Mouse (Mus musculus) spleen, adult 10 weeks (tissue): ENCODE measurements around the gene Flad1. TPM values are rescaled to one million over a fixed set of nuclear protein-coding genes. Genes with fewer than 3 reads are reported as not detected.

Experiments
- polyA plus RNA-seq: library from polyadenylated mRNA; stranded (reverse); fragments of 350-450 nt; fragmentation: Illumina TruSeq; extraction: RNeasy Lipid Tissue Mini Kit (QIAGEN cat#74804); gene quantifications from one replicate; pipeline ENCODE4 v1.2.3, GENCODE M21; 2015; ENCODE audit warnings: low replicate concordance; ENCODE audit not compliant: insufficient read depth

Flad1 gene
- polyA plus RNA-seq = 16.6 TPM

GRCm38 (mm10) chr3:89411490-89412393 lies at the start of gene Flad1:
Gene Flad1, minus strand, starts transcription at chr3:89411870.

GRCm38 (mm10) chr3:89454401-89455177 lies 42.9 kb upstream of the Flad1 start, which contains the start of gene Pmvk:
Gene Pmvk, plus strand, starts transcription at chr3:89454541.

GRCm38 (mm10) chr3:89436176-89437113 lies 24.8 kb upstream of the Flad1 start, which contains the start of gene Pbxip1:
Gene Pbxip1, plus strand, starts transcription at chr3:89436706.

GRCm38 (mm10) chr3:89430171-89431159 lies 18.8 kb upstream of the Flad1 start, which contains the start of gene Pygo2:
Gene Pygo2, plus strand, starts transcription at chr3:89430214.

DNA sequence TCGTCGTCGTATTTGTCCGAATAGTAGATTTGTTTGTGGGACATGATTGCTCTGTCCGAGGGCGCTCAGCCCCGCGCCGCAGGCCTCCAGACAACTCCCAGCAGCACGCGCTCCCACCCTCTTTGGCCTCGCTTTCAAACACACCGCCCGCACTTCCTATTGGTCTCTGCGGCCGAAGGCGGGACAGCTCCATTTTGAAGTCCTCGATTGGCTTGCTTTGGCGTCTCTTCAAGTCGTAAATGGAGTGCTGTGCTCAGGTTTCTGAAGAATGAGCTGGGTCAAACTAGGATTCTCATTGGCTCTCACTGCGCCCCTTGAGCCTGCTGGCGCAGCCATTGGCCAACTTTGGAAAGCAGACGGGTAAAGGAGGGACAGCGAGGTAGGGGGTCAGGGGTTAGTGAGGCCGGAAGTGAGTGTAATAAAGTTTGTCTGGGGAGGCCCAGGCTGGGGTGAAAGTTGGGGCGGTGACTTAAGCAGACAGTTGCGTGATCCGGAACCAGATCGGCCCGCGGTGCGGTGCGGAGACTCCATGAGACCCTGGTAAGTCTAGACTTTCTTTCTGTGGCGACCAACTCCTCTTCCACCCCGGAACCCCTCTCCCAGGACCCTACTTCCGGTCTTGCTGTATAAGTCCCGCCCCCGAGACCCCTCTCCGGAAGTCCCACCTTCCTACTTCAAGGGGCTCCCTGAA lies 6.6 kb upstream of the Flad1 start, which contains the start of the genes Cks1b and Shc1:
Cks1b (minus strand) TSS at position 214 of the 691 bp plus-strand sequence.
Shc1 (plus strand) TSS at position 274 of the 691 bp plus-strand sequence.

GRCm38 (mm10) chr3:89402693-89403092 lies 9.0 kb downstream of the Flad1 start, which contains the start of gene Lenep:
Gene Lenep, minus strand, starts transcription at chr3:89402793.

DNA sequence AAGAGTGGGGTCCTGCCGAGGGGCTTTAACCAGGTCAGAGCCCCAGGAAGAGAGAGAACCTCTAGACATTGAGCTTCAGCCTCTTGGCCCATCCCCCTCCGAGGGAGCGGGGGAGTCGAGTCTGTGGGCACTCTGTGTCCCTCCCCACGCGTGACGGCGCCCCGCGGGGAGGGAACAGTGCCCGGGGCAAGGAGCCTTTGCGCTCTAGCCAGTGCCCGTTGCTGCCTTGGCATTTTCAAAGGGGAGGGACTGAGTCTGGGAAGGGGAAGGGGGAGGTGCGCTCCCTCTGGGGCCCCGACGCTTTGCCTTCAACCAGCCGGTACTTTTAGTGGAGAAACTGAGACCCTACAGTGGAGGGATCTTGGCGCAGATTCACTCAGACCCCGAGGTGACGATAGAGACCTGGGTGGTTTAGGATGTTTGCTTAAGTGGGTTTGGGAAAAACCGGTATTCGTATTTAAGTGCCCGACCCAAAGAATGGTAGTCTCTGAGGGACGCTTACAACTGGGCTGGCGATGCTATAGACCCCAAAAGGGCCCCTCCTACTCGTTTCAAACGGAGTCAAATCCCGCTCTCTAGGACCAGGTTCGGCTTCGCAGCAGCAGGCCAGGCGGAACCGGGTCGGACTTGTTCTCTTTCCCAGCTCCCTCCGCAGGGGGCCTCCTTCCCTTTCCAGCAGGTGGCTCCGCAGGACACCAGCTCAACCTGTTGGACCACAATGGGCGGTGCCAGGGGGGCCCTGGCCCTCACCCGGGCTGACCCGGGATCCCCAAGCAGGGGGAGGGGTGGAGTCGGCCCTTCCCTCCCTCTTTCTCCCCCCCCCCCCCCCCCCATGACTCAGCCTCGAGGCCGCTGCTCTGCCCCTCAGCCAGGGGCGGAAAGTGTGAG lies 17.4 kb downstream of the Flad1 start, which contains the start of gene Zbtb7b:
Zbtb7b (minus strand) TSS at position 771 of the 888 bp plus-strand sequence.

DNA sequence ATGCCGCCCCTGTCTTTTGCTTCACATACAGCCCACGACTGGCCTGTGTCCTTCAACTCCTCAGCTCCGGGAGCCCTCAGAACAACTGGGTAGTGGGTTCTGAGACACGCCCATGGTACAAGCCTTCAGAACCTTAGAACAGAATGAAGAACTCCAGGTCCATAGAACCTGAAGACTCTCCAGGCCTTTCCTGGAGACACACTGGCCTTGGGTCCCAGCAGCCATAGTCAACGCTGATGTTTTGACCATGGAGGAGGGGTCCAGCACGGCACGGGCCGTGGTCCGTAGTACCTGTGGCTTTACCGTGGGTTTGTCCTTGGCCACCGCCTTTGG lies 46.6 kb downstream of the Flad1 start, which contains the start of gene Dcst1:
Dcst1 (minus strand) TSS at position 101 of the 333 bp plus-strand sequence.

GRCm38 (mm10) chr3:89361675-89362074 lies 50.0 kb downstream of the Flad1 start, which contains the start of gene Dcst2:
Gene Dcst2, plus strand, starts transcription at chr3:89361975.

Other genes starting within 250 kb of the Flad1 start
- 91.6 TPM for gene Clk2, start 247.1 kb downstream of the Flad1 start, polyA plus RNA-seq
- 49.7 TPM for gene Scamp3, start 234.4 kb downstream of the Flad1 start, polyA plus RNA-seq
- 19.3 TPM for gene Fam189b, start 228.7 kb downstream of the Flad1 start, polyA plus RNA-seq
- gene Gba, start 208.9 kb downstream of the Flad1 start, polyA plus RNA-seq = 71.7 TPM
- gene Thbs3, start 196.7 kb downstream of the Flad1 start, polyA plus RNA-seq = 2.9 TPM
- gene Mtx1, start 184.8 kb downstream of the Flad1 start, polyA plus RNA-seq = 58.4 TPM
- gene Muc1, start 182.8 kb downstream of the Flad1 start, polyA plus RNA-seq = 0.52 TPM
- gene Krtcap2, start 165.9 kb downstream of the Flad1 start, polyA plus RNA-seq = 83.8 TPM
- 0.54 TPM for gene Trim46, start 165.6 kb downstream of the Flad1 start, polyA plus RNA-seq
- gene Dpm3, start 152.5 kb downstream of the Flad1 start, polyA plus RNA-seq = 3.5 TPM
- 93.1 TPM for gene Slc50a1, start 141.3 kb downstream of the Flad1 start, polyA plus RNA-seq
- 3.6 TPM for gene Efna1, start 130.7 kb downstream of the Flad1 start, polyA plus RNA-seq
- gene Efna3, start 88.9 kb downstream of the Flad1 start, polyA plus RNA-seq = not detected
- not detected for gene Efna4, start 73.8 kb downstream of the Flad1 start, polyA plus RNA-seq
- 18.7 TPM for gene Adam15, start 61.9 kb downstream of the Flad1 start, polyA plus RNA-seq
- 0.36 TPM for gene Dcst2, start 49.9 kb downstream of the Flad1 start, polyA plus RNA-seq
- gene Dcst1, start 46.6 kb downstream of the Flad1 start, polyA plus RNA-seq = 0.44 TPM
- 14.7 TPM for gene Zbtb7b, start 17.1 kb downstream of the Flad1 start, polyA plus RNA-seq
- gene Lenep, start 9.1 kb downstream of the Flad1 start, polyA plus RNA-seq = 5.6 TPM
- gene Cks1b, start 6.5 kb upstream of the Flad1 start, polyA plus RNA-seq = 31.1 TPM
- gene Shc1, start 6.6 kb upstream of the Flad1 start, polyA plus RNA-seq = 56.3 TPM
- 34.0 TPM for gene Pygo2, start 18.3 kb upstream of the Flad1 start, polyA plus RNA-seq
- gene Pbxip1, start 24.8 kb upstream of the Flad1 start, polyA plus RNA-seq = 51.6 TPM
- gene Pmvk, start 42.7 kb upstream of the Flad1 start, polyA plus RNA-seq = 16.0 TPM
- gene Kcnn3, start 108.3 kb upstream of the Flad1 start, polyA plus RNA-seq = 0.35 TPM